Mouse (Mus musculus) kidney, postnatal 0 days (tissue): ENCODE measurements around the gene Cdh11. TPM values are rescaled to one million over a fixed set of nuclear protein-coding genes. Genes with fewer than 3 reads are reported as not detected.

Source experiments
- ATAC-seq: fragments of 200-750 bp; cut with Nextera tagmentation; replicated peaks from 2 replicates; pipeline ENCODE4 v1.8.0; 2017; ENCODE audit warnings: low read depth, moderate number of reproducible peaks, moderate TSS enrichment, moderate library complexity; ENCODE audit not compliant: low FRiP score
- DNase-seq: peaks from one replicate; pipeline ENCODE4 v3.0.0-alpha.2; 2016; ENCODE audit warnings: low spot score
- H3K27ac ChIP-seq: fragments of 300-500 bp; sonication (generic); 2 replicates; pipeline ENCODE4 v1.5.1; 2014; ENCODE audit warnings: mild to moderate bottlenecking
- H3K27me3 ChIP-seq: fragments of 300-500 bp; sonication (generic); 2 replicates; pipeline ENCODE4 v1.6.1; 2014; ENCODE audit warnings: low read length, mixed read lengths; ENCODE audit not compliant: insufficient read depth
- H3K36me3 ChIP-seq: fragments of 300-500 bp; sonication (generic); 2 replicates; pipeline ENCODE4 v1.6.1; 2014; ENCODE audit warnings: low read length, mixed read lengths; ENCODE audit not compliant: insufficient read depth
- H3K4me1 ChIP-seq: fragments of 300-500 bp; sonication (generic); replicated peaks from 2 replicates; pipeline ENCODE4 v1.6.1; 2014; ENCODE audit warnings: antibody characterized with exemption, low read length, mixed read lengths; ENCODE audit not compliant: insufficient read depth
- H3K4me2 ChIP-seq: fragments of 300-500 bp; sonication (generic); 2 replicates; pipeline ENCODE4 v1.6.1; 2014; ENCODE audit warnings: mild to moderate bottlenecking, low read length, moderate library complexity, mixed read lengths
- H3K4me3 ChIP-seq: fragments of 300-500 bp; sonication (generic); replicated peaks from 2 replicates; pipeline ENCODE4 v1.5.1; 2014; ENCODE audit warnings: low read depth, low read length
- H3K9ac ChIP-seq: fragments of 300-500 bp; sonication (generic); 2 replicates; pipeline ENCODE4 v1.6.1; 2014; ENCODE audit warnings: low read depth, low read length
- H3K9me3 ChIP-seq: fragments of 300-500 bp; sonication (generic); replicated peaks from 2 replicates; pipeline ENCODE4 v1.6.1; 2016; ENCODE audit warnings: low read length, inconsistent platforms, mixed read lengths
- CTCF ChIP-seq: IDR thresholded peaks from 2 replicates; pipeline ENCODE4 v1.5.1; 2016; ENCODE audit warnings: antibody characterized with exemption, low read depth, mild to moderate bottlenecking, moderate library complexity
- WGBS: fragments of 180-500 bp; shearing (Covaris S2); extraction: QIAGEN DNeasy Blood & Tissue Kit; methylation state at CpG from one replicate; pipeline ENCODE4 v1.1.7; 2014; 5-methylcytosine and 5-hydroxymethylcytosine counted together
- polyA plus RNA-seq: library from polyadenylated mRNA; unstranded; fragments of >200 nt; fragmentation: Nextera tagmentation; extraction: Ambion mirVana; gene quantifications from 2 replicates; pipeline ENCODE4 v1.2.1, GENCODE M21; 2015

Gene Cdh11
- polyA plus RNA-seq, 1 experiment from 2014 or later, result 105 TPM

DNA sequence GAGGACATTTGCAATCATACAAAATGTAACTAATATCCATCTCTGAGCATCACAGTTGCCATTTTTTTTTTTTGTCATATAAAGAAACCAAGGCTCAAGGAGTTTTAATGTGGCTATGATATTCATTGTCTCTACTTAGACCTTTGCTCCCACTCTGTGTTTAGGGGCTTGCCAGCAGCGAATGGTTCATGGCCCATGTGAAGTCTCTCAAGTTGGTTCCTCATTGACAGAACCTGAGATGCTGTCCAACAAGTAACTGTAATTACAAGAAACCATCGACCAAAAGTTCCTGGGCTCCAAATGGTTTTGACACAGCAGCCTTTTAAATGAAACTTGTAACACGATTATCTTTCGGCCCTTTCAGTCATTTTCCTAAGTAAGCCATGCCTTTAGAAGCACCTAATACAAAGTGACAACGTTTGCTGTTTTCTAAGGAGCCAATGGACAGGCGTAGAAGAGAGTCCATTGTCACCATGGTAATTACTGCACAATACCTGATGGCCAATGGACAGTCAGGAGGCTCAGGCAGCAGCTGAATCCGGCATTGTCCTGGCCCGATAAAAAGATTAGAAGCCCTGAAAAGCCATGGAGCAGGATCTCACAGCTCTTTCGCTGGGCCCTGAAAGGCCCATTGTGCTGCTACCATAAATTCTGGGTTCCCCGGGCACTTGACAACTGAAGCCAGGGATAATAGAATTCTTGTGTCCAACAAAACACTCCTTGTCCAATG, 59.1 kb downstream of the Cdh11 start:
- no peak overlapping the region for H3K9ac ChIP-seq
- 77% methylated on average over 10 of the region's 10 CpGs for WGBS
- no peaks in the 10 kb centered on the region; the same call in 1 of the 2 replicates for H3K4me1 ChIP-seq
- DNase-seq, result no peak
- no peak for ATAC-seq
- no peaks in the 10 kb centered on the region for H3K36me3 ChIP-seq
- H3K4me2 ChIP-seq, result no peak overlapping the region
- no peak overlapping the region for H3K27ac ChIP-seq
- no peaks in the 10 kb centered on the region for H3K9me3 ChIP-seq
- H3K27me3 ChIP-seq, result no peaks in the 10 kb centered on the region
- no peak overlapping the region for H3K4me3 ChIP-seq
- no peak for TF ChIP-seq CTCF

DNA sequence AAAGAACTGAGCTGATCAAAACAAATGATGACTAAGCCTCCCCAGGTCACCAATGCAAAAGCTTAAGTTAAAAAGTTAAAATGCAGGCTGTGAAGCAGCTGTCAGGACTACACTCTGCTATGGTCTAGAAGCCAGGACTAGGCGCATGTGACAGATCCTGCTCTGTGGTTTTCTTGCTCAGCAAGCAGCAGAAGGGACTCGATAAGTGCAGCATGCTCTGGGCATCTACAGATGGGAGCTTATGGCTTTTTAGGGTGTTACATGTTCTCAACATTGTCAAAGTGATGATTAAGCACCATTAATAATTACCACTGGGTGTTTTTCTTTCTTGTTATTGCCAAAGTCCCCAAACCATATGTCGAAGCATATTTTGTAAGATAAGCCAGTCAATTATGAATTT, 59.9 kb downstream of the Cdh11 start:
- WGBS, result 81% methylated on average over 3 of the region's 3 CpGs
- ATAC-seq (no peak), DNase-seq (no peak)
- no peak overlapping the region for H3K4me3 ChIP-seq
- no peaks in the 10 kb centered on the region for H3K9me3 ChIP-seq
- H3K9ac ChIP-seq, result no peak overlapping the region
- TF ChIP-seq CTCF, result no peak
- no peaks in the 10 kb centered on the region for H3K36me3 ChIP-seq
- H3K27me3 ChIP-seq, result no peaks in the 10 kb centered on the region
- no peaks in the 10 kb centered on the region; the same call in 1 of the 2 replicates for H3K4me1 ChIP-seq
- no peak overlapping the region for H3K27ac ChIP-seq
- no peak overlapping the region for H3K4me2 ChIP-seq

DNA sequence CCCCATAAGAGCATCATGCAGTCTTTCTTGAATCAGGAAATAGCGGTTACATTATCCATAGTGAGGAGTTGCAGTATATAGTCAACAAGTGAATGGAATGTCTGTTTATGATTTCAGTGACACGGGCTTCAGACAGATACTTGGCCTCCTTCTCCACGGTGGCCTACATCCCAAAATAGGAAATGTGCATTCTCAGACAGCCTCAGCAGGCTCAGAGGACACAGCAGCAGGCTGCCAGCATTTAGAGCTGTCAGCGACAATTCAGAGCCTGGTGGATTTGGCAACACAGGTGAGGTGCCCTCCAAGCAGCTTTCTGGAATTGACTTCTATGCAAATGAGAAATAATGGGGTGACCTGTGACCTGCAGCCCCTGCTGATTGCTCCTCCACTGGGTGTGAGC, 69.5 kb downstream of the Cdh11 start:
- WGBS, result 65% methylated on average over 4 of the region's 4 CpGs
- H3K36me3 ChIP-seq, result no peaks in the 10 kb centered on the region
- H3K9ac ChIP-seq, result no peak overlapping the region
- no peak for TF ChIP-seq CTCF
- H3K27ac ChIP-seq, result no peak overlapping the region
- H3K27me3 ChIP-seq, result no peaks in the 10 kb centered on the region
- H3K4me1 ChIP-seq, result no peaks in the 10 kb centered on the region
- no peak overlapping the region for H3K4me2 ChIP-seq
- H3K9me3 ChIP-seq, result no peaks in the 10 kb centered on the region
- H3K4me3 ChIP-seq, result no peak overlapping the region
- no peak for ATAC-seq
- DNase-seq, result no peak

GRCm38 (mm10) chr8:102707305-102707704, 78.1 kb downstream of the Cdh11 start:
- 36% methylated on average over 7 of the region's 7 CpGs for WGBS
- H3K9ac ChIP-seq, result no peak overlapping the region
- no peaks in the 10 kb centered on the region for H3K27me3 ChIP-seq
- H3K36me3 ChIP-seq, result no peaks in the 10 kb centered on the region
- ATAC-seq (no peak), DNase-seq (no peak)
- no peak for TF ChIP-seq CTCF
- no peak overlapping the region for H3K27ac ChIP-seq
- no peaks in the 10 kb centered on the region for H3K9me3 ChIP-seq
- H3K4me3 ChIP-seq, result no peak overlapping the region
- H3K4me1 ChIP-seq, result no peaks in the 10 kb centered on the region
- no peak overlapping the region for H3K4me2 ChIP-seq

- Histone ChIP-seq H3K36me3 (no peaks in the 10 kb centered on the region), H3K4me2 (no peak overlapping the region), H3K27me3 (no peaks in the 10 kb centered on the region), H3K27ac (no peak overlapping the region), H3K9me3 (no peaks in the 10 kb centered on the region), H3K4me1 (no peaks in the 10 kb centered on the region), H3K9ac (no peak overlapping the region), H3K4me3 (no peak overlapping the region)
- WGBS, result 65% methylated on average over 7 of the region's 7 CpGs
- TF ChIP-seq CTCF, result no peak
- DNase-seq (no peak), ATAC-seq (no peak)
Measured at GRCm38 (mm10) chr8:102705376-102705905, 80.0 kb downstream of the Cdh11 start.

GRCm38 (mm10) chr8:102700245-102700644, 85.2 kb downstream of the Cdh11 start:
- Histone ChIP-seq H3K27me3 (no peaks in the 10 kb centered on the region), H3K27ac (no peak overlapping the region), H3K9me3 (no peaks in the 10 kb centered on the region), H3K4me3 (no peak overlapping the region), H3K9ac (no peak overlapping the region), H3K4me1 (no peaks in the 10 kb centered on the region), H3K4me2 (no peak overlapping the region), H3K36me3 (no peaks in the 10 kb centered on the region)
- DNase-seq (no peak), ATAC-seq (no peak)
- 28% methylated on average over 1 of the region's 1 CpGs for WGBS
- TF ChIP-seq CTCF, result no peak
